Mouse (Mus musculus): ENCODE measurements at regions not wholly inside any gene's neighbourhood (a gene's known extent, or its start where the extent isn't known, plus 50 kb on each side); places are given as distances from the start of the nearest gene placed in this dataset.

GRCm38 (mm10) chr8:88417307-88418095 is 55.5 kb upstream of the Brd7 start:
- Histone ChIP-seq H3K27me3 (ENCODE audit: control insufficient read depth, insufficient read depth, low read depth, low read length) (no peaks in the 10 kb centered on the region), H3K4me2 (ENCODE audit: low read depth, low read length) (no peak overlapping the region), H3K9ac (ENCODE audit: low read depth, low read length) (no peak overlapping the region), H3K4me3 (ENCODE audit: low read depth, low read length) (no peak overlapping the region), H3K27ac (ENCODE audit: low read length) (no peak overlapping the region), H3K9me3 (replicated peaks; ENCODE audit: control insufficient read depth, low read length) (no peaks in the 10 kb centered on the region), H3K36me3 (ENCODE audit: control insufficient read depth, insufficient read depth) (no peaks in the 10 kb centered on the region), H3K4me1 (ENCODE audit: control insufficient read depth, low read depth, low read length) (no peaks in the 10 kb centered on the region)
- WGBS (ENCODE audit: insufficient replicate concordance) = 63% methylated on average over 13 of the region's 13 CpGs
- ATAC-seq (ENCODE audit: low read depth) = no peak

DNA sequence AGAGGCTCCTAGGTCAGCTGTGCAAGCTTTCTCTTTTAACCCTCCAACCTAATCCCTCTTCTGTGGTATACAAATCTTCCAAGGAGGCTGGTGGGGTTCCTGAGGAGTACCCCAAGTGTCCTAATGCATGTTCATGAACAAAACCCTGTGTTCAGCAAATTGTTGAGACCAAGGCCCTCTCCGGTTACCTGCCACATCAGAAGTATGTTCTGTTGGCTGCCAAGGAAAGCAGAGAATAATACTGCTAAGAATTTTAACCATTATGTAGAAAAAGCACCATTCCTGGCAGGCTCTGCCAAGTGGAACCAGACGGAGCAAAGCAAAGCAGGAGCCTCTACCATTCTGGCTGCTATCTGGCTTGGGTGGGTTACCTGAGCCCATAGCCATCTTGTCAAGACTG is 61.3 kb upstream of the Brd7 start:
- no peak for ATAC-seq (ENCODE audit: low read depth)
- no peaks in the 10 kb centered on the region for H3K27me3 ChIP-seq (ENCODE audit: control insufficient read depth, insufficient read depth, low read depth, low read length)
- no peak overlapping the region for H3K4me3 ChIP-seq (ENCODE audit: low read depth, low read length)
- H3K4me2 ChIP-seq (ENCODE audit: low read depth, low read length) = no peak overlapping the region
- no peaks in the 10 kb centered on the region for H3K9me3 ChIP-seq (replicated peaks; ENCODE audit: control insufficient read depth, low read length)
- H3K27ac ChIP-seq (ENCODE audit: low read length) = no peak overlapping the region
- no peaks in the 10 kb centered on the region for H3K4me1 ChIP-seq (ENCODE audit: control insufficient read depth, low read depth, low read length)
- H3K36me3 ChIP-seq (ENCODE audit: control insufficient read depth, insufficient read depth) = no peaks in the 10 kb centered on the region
- no peak overlapping the region for H3K9ac ChIP-seq (ENCODE audit: low read depth, low read length)
- WGBS (ENCODE audit: insufficient replicate concordance) = 54% methylated on average over 2 of the region's 2 CpGs

- no peaks in the 10 kb centered on the region for H3K9me3 ChIP-seq (replicated peaks; ENCODE audit: control insufficient read depth, low read length)
- 68% methylated on average over 5 of the region's 5 CpGs for WGBS (ENCODE audit: insufficient replicate concordance)
- no peak for ATAC-seq (ENCODE audit: low read depth)
Measured at GRCm38 (mm10) chr8:88428560-88428959, 66.6 kb upstream of the Brd7 start.

GRCm38 (mm10) chr8:88431389-88431788 is 69.4 kb upstream of the Brd7 start:
- H3K27ac ChIP-seq (ENCODE audit: low read length) = no peak overlapping the region
- no peak overlapping the region for H3K9ac ChIP-seq (ENCODE audit: low read depth, low read length)
- H3K4me3 ChIP-seq (ENCODE audit: low read depth, low read length) = no peak overlapping the region
- 46% methylated on average over 6 of the region's 6 CpGs for WGBS (ENCODE audit: insufficient replicate concordance)
- H3K4me2 ChIP-seq (ENCODE audit: low read depth, low read length) = no peak overlapping the region
- H3K27me3 ChIP-seq (ENCODE audit: control insufficient read depth, insufficient read depth, low read depth, low read length) = no peaks in the 10 kb centered on the region
- no peaks in the 10 kb centered on the region for H3K36me3 ChIP-seq (ENCODE audit: control insufficient read depth, insufficient read depth)
- no peak for ATAC-seq (ENCODE audit: low read depth)
- H3K4me1 ChIP-seq (ENCODE audit: control insufficient read depth, low read depth, low read length) = no peaks in the 10 kb centered on the region
- H3K9me3 ChIP-seq (replicated peaks; ENCODE audit: control insufficient read depth, low read length) = no peaks in the 10 kb centered on the region

More at GRCm38 (mm10) chr8:88428560-88428959, 66.6 kb upstream of the Brd7 start:
- Histone ChIP-seq H3K36me3 (ENCODE audit: control insufficient read depth, insufficient read depth) (no peaks in the 10 kb centered on the region), H3K4me1 (ENCODE audit: control insufficient read depth, low read depth, low read length) (no peaks in the 10 kb centered on the region), H3K4me3 (ENCODE audit: low read depth, low read length) (no peak overlapping the region), H3K9ac (ENCODE audit: low read depth, low read length) (no peak overlapping the region), H3K27ac (ENCODE audit: low read length) (no peak overlapping the region), H3K4me2 (ENCODE audit: low read depth, low read length) (no peak overlapping the region), H3K27me3 (ENCODE audit: control insufficient read depth, insufficient read depth, low read depth, low read length) (no peaks in the 10 kb centered on the region)

DNA sequence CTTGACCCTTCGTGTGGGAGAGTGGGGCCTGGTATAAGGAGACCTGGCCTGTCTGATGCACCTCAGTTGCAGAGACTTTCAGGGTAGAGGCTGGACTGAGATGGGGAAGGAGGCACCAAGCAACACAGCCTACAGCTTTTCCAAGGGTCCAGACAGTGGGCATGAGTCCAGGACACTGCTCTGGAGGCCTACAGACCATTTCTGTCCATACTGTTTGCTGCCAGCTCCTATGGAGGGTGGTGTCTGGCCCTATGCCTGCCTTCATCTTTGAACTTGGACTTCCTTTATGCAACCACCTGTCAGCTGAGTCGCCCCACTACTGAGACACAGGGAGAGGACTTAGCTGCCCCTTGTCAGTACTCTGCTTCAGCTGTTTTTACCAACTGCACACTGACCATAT is 73.7 kb upstream of the Brd7 start:
- H3K27ac ChIP-seq (ENCODE audit: low read length) = no peak overlapping the region
- H3K4me3 ChIP-seq (ENCODE audit: low read depth, low read length) = no peak overlapping the region
- H3K36me3 ChIP-seq (ENCODE audit: control insufficient read depth, insufficient read depth) = no peaks in the 10 kb centered on the region
- H3K4me1 ChIP-seq (ENCODE audit: control insufficient read depth, low read depth, low read length) = no peaks in the 10 kb centered on the region
- no peak overlapping the region for H3K9ac ChIP-seq (ENCODE audit: low read depth, low read length)
- WGBS (ENCODE audit: insufficient replicate concordance) = 56% methylated on average over 2 of the region's 2 CpGs
- H3K9me3 ChIP-seq (replicated peaks; ENCODE audit: control insufficient read depth, low read length) = no peaks in the 10 kb centered on the region
- H3K4me2 ChIP-seq (ENCODE audit: low read depth, low read length) = no peak overlapping the region
- H3K27me3 ChIP-seq (ENCODE audit: control insufficient read depth, insufficient read depth, low read depth, low read length) = no peaks in the 10 kb centered on the region
- ATAC-seq (ENCODE audit: low read depth) = no peak

- no peak overlapping the region for H3K27ac ChIP-seq (ENCODE audit: low read length)
- no peaks in the 10 kb centered on the region for H3K4me1 ChIP-seq (ENCODE audit: control insufficient read depth, low read depth, low read length)
- H3K4me2 ChIP-seq (ENCODE audit: low read depth, low read length) = no peak overlapping the region
- ATAC-seq (ENCODE audit: low read depth) = no peak
- no peaks in the 10 kb centered on the region for H3K36me3 ChIP-seq (ENCODE audit: control insufficient read depth, insufficient read depth)
- 67% methylated on average over 15 of the region's 15 CpGs for WGBS (ENCODE audit: insufficient replicate concordance)
- H3K27me3 ChIP-seq (ENCODE audit: control insufficient read depth, insufficient read depth, low read depth, low read length) = no peaks in the 10 kb centered on the region
- no peaks in the 10 kb centered on the region for H3K9me3 ChIP-seq (replicated peaks; ENCODE audit: control insufficient read depth, low read length)
- no peak overlapping the region for H3K9ac ChIP-seq (ENCODE audit: low read depth, low read length)
- no peak overlapping the region for H3K4me3 ChIP-seq (ENCODE audit: low read depth, low read length)
Measured at GRCm38 (mm10) chr8:88440219-88440618, 78.2 kb upstream of the Brd7 start.

DNA sequence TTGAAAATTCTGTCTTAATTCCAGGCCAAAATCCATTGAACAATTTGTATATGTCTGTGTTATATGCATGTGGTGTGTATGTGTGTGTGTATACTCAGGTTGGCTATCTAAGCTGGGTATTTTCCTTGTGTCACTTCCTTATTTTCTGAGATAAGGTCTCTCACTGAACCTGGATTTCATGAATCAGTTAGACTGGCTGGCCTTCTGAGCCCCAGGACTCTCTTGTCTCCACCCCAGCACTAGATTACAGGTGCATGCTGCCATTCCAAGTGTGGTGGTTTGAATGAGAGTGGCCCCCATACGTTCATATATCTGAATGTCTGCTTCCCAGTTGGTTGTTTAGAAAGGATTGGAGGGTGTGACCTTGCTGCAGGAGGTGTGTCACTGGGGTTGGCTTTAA is 77.8 kb upstream of the Nkd1 start:
- no peak overlapping the region for H3K4me2 ChIP-seq (ENCODE audit: low read depth, low read length)
- no peaks in the 10 kb centered on the region for H3K9me3 ChIP-seq (replicated peaks; ENCODE audit: control insufficient read depth, low read length)
- H3K4me1 ChIP-seq (ENCODE audit: control insufficient read depth, low read depth, low read length) = no peaks in the 10 kb centered on the region
- no peak overlapping the region for H3K4me3 ChIP-seq (ENCODE audit: low read depth, low read length)
- no peak for ATAC-seq (ENCODE audit: low read depth)
- H3K9ac ChIP-seq (ENCODE audit: low read depth, low read length) = no peak overlapping the region
- WGBS (ENCODE audit: insufficient replicate concordance) = 21% methylated on average over 1 of the region's 1 CpGs
- no peaks in the 10 kb centered on the region for H3K27me3 ChIP-seq (ENCODE audit: control insufficient read depth, insufficient read depth, low read depth, low read length)
- no peak overlapping the region for H3K27ac ChIP-seq (ENCODE audit: low read length)
- H3K36me3 ChIP-seq (ENCODE audit: control insufficient read depth, insufficient read depth) = no peaks in the 10 kb centered on the region

DNA sequence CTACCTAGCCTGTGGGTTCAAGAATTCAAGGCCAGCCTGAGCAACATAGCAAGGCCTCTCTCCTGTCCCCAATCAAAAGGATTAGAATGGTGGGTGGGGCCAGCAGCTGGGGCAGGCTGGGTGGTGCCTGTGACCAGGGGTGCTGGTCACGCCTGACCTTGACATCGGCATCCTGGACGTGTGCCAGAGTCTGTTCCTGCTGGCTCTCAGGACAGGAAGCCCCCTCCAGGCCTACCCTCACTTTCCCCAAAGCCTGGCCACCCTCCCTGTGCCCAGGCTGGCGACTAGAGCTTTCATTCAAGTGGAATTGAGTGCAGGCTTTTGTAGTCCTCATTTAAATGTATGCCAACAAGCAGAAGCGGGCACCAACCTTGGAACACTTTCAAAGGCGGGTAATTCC is 73.7 kb upstream of the Nkd1 start:
- Histone ChIP-seq H3K27me3 (ENCODE audit: control insufficient read depth, insufficient read depth, low read depth, low read length) (peaks cover 24% of the 10 kb centered on the region), H3K4me3 (ENCODE audit: low read depth, low read length) (no peak overlapping the region), H3K4me2 (ENCODE audit: low read depth, low read length) (no peak overlapping the region), H3K9ac (ENCODE audit: low read depth, low read length) (no peak overlapping the region), H3K27ac (ENCODE audit: low read length) (no peak overlapping the region), H3K36me3 (ENCODE audit: control insufficient read depth, insufficient read depth) (no peaks in the 10 kb centered on the region), H3K4me1 (ENCODE audit: control insufficient read depth, low read depth, low read length) (no peaks in the 10 kb centered on the region), H3K9me3 (replicated peaks; ENCODE audit: control insufficient read depth, low read length) (no peaks in the 10 kb centered on the region)
- WGBS (ENCODE audit: insufficient replicate concordance) = 49% methylated on average over 6 of the region's 6 CpGs
- no peak for ATAC-seq (ENCODE audit: low read depth)

GRCm38 (mm10) chr8:88447844-88448535 is 73.2 kb upstream of the Nkd1 start:
- Histone ChIP-seq H3K36me3 (ENCODE audit: control insufficient read depth, insufficient read depth) (no peaks in the 10 kb centered on the region), H3K9ac (ENCODE audit: low read depth, low read length) (no peak overlapping the region), H3K27ac (ENCODE audit: low read length) (no peak overlapping the region), H3K4me1 (ENCODE audit: control insufficient read depth, low read depth, low read length) (no peaks in the 10 kb centered on the region), H3K27me3 (ENCODE audit: control insufficient read depth, insufficient read depth, low read depth, low read length) (peaks cover 29% of the 10 kb centered on the region), H3K4me3 (ENCODE audit: low read depth, low read length) (no peak overlapping the region), H3K9me3 (replicated peaks; ENCODE audit: control insufficient read depth, low read length) (no peaks in the 10 kb centered on the region), H3K4me2 (ENCODE audit: low read depth, low read length) (no peak overlapping the region)
- 62% methylated on average over 9 of the region's 9 CpGs for WGBS (ENCODE audit: insufficient replicate concordance)
- no peak for ATAC-seq (ENCODE audit: low read depth)
